Mouse (Mus musculus) CH12.LX (cell line): Measurements from ENCODE around the gene BC147527. TPM values are rescaled to one million over a fixed set of nuclear protein-coding genes. Genes with fewer than 3 reads are reported as not detected.
"Not testable (repeated sequence)": the region's sequence is repeated elsewhere in the genome, so short reads cannot be mapped to it uniquely, and the experiment has no call there.

ENCODE experiments used
- DNase-seq: peaks from one replicate; pipeline ENCODE4 v3.0.0-alpha.2; 2013; ENCODE audit errors: extremely low read depth
- H3K27ac ChIP-seq: 2 replicates; pipeline ENCODE4 v1.5.1; 2012; ENCODE audit warnings: low read depth, mild to moderate bottlenecking, control low read depth, moderate library complexity; ENCODE audit not compliant: insufficient read depth
- H3K27me3 ChIP-seq: replicated peaks from 2 replicates; pipeline ENCODE3; 2012; ENCODE audit warnings: inconsistent platforms
- H3K36me3 ChIP-seq, 2 experiments: replicated peaks in 1 of 2; 2 replicates each; pipeline versions ENCODE3 to v1.6.1; 2012; ENCODE audit warnings: inconsistent platforms in 1 of 2, low read length in 1 of 2, mild to moderate bottlenecking in 1 of 2, mixed read lengths in 1 of 2, moderate library complexity in 1 of 2; ENCODE audit not compliant: control insufficient read depth in 1 of 2, insufficient read depth in 1 of 2
- H3K4me1 ChIP-seq, 2 experiments: 2 replicates each; pipeline ENCODE4 v1.6.1; 2012; ENCODE audit warnings: inconsistent platforms in 1 of 2, moderate library complexity in 1 of 2; ENCODE audit not compliant: insufficient read depth in 2 of 2, control insufficient read depth in 1 of 2
- H3K4me2 ChIP-seq: 2 replicates; pipeline ENCODE4 v1.6.1; 2012; ENCODE audit warnings: low read depth, mild to moderate bottlenecking, control low read depth; ENCODE audit not compliant: poor library complexity, insufficient read depth, severe bottlenecking
- H3K4me3 ChIP-seq, 3 experiments: fragments of 150-350 bp in 1 of 3; sonication (generic) in 1 of 3; replicated peaks in 1 of 3; 2 replicates each; pipeline versions ENCODE3 to v1.5.1; 2011 to 2012; ENCODE audit warnings: low read depth in 2 of 3, low read length in 2 of 3, mild to moderate bottlenecking in 2 of 3, moderate library complexity in 2 of 3, control low read depth in 1 of 3, improper control_type of control experiment in 1 of 3, inconsistent platforms in 1 of 3, mixed read lengths in 1 of 3; ENCODE audit not compliant: poor library complexity in 1 of 3
- H3K79me2 ChIP-seq: replicated peaks from 2 replicates; pipeline ENCODE4 v1.6.1; 2012; ENCODE audit warnings: mild to moderate bottlenecking, moderate library complexity; ENCODE audit not compliant: control insufficient read depth, poor library complexity, insufficient read depth, severe bottlenecking; ENCODE audit errors: extremely low read depth
- H3K9ac ChIP-seq: 2 replicates; pipeline ENCODE4 v1.6.1; 2012; ENCODE audit warnings: low read depth, mild to moderate bottlenecking, control low read depth, moderate library complexity; ENCODE audit not compliant: insufficient read depth
- H3K9me3 ChIP-seq: replicated peaks from 2 replicates; pipeline ENCODE3; 2012; ENCODE audit warnings: low read length, inconsistent platforms, mixed read lengths
- BHLHE40 ChIP-seq: IDR thresholded peaks from 2 replicates; pipeline ENCODE4 v1.6.1; 2011; ENCODE audit warnings: mild to moderate bottlenecking, low read depth, low read length, improper control_type of control experiment
- CHD1 ChIP-seq: IDR thresholded peaks from 2 replicates; pipeline ENCODE4 v1.6.1; 2012; ENCODE audit warnings: low read depth, low read length, improper control_type of control experiment, inconsistent platforms
- CHD2 ChIP-seq: IDR thresholded peaks from 2 replicates; pipeline ENCODE4 v1.6.1; 2011; ENCODE audit warnings: low read length, improper control_type of control experiment
- ELF1 ChIP-seq: IDR thresholded peaks from 2 replicates; pipeline ENCODE4 v1.6.1; 2014; ENCODE audit warnings: low read depth, mild to moderate bottlenecking, inconsistent platforms, low read length, improper control_type of control experiment
- EP300 ChIP-seq: IDR thresholded peaks from 2 replicates; pipeline ENCODE4 v1.6.1; 2011; ENCODE audit warnings: low read length, improper control_type of control experiment
- ETS1 ChIP-seq: conservative IDR thresholded peaks from 2 replicates; pipeline ENCODE4 v1.6.1; 2012; ENCODE audit warnings: low read depth, mild to moderate bottlenecking, inconsistent platforms, low read length, improper control_type of control experiment, moderate library complexity
- MAFK ChIP-seq: IDR thresholded peaks from 2 replicates; pipeline ENCODE4 v1.6.1; 2011; ENCODE audit warnings: low read length, improper control_type of control experiment; ENCODE audit not compliant: insufficient replicate concordance
- MAX ChIP-seq: IDR thresholded peaks from 2 replicates; pipeline ENCODE4 v1.6.1; 2011; ENCODE audit warnings: low read length, improper control_type of control experiment
- MAZ ChIP-seq: IDR thresholded peaks from 2 replicates; pipeline ENCODE4 v1.6.1; 2012; ENCODE audit warnings: low read depth, mild to moderate bottlenecking, inconsistent platforms, low read length, improper control_type of control experiment, moderate library complexity
- MEF2A ChIP-seq: IDR thresholded peaks from 2 replicates; pipeline ENCODE4 v1.6.1; 2014; ENCODE audit warnings: low read depth, mild to moderate bottlenecking, inconsistent platforms, low read length, improper control_type of control experiment, borderline replicate concordance
- MXI1 ChIP-seq: IDR thresholded peaks from 2 replicates; pipeline ENCODE4 v1.6.1; 2011; ENCODE audit warnings: mild to moderate bottlenecking, low read depth, low read length, improper control_type of control experiment
- MYC ChIP-seq: IDR thresholded peaks from 2 replicates; pipeline ENCODE4 v1.6.1; 2011; ENCODE audit warnings: low read depth, mild to moderate bottlenecking, improper control_type of control experiment, low read length
- POLR2A ChIP-seq: IDR thresholded peaks from 2 replicates; pipeline ENCODE4 v1.6.1; 2011; ENCODE audit warnings: low read depth, mild to moderate bottlenecking, improper control_type of control experiment, low read length
- RCOR1 ChIP-seq: conservative IDR thresholded peaks from 2 replicates; pipeline ENCODE4 v1.6.1; 2012; ENCODE audit warnings: low read depth, mild to moderate bottlenecking, inconsistent platforms, low read length, improper control_type of control experiment
- SIN3A ChIP-seq: IDR thresholded peaks from 2 replicates; pipeline ENCODE4 v1.6.1; 2012; ENCODE audit warnings: low read length, improper control_type of control experiment, inconsistent platforms
- SMC3 ChIP-seq: IDR thresholded peaks from 2 replicates; pipeline ENCODE4 v1.6.1; 2011; ENCODE audit warnings: low read depth, low read length, improper control_type of control experiment
- TBP ChIP-seq: conservative IDR thresholded peaks from 2 replicates; pipeline ENCODE4 v1.6.1; 2011; ENCODE audit warnings: low read depth, low read length, improper control_type of control experiment
- TCF12 ChIP-seq: IDR thresholded peaks from 2 replicates; pipeline ENCODE4 v1.6.1; 2014; ENCODE audit warnings: low read depth, mild to moderate bottlenecking, inconsistent platforms, low read length, improper control_type of control experiment
- UBTF ChIP-seq: IDR thresholded peaks from 2 replicates; pipeline ENCODE4 v1.6.1; 2012; ENCODE audit warnings: low read depth, mild to moderate bottlenecking, inconsistent platforms, low read length, improper control_type of control experiment, moderate library complexity
- ZNF384 ChIP-seq: IDR thresholded peaks from 2 replicates; pipeline ENCODE4 v1.6.1; 2012; ENCODE audit warnings: low read depth, low read length, improper control_type of control experiment, inconsistent platforms
- dilution Hi-C: fragments of 300-500 bp; cut with MboI; formaldehyde crosslinking; loops from 2 replicates; pipeline ENCODE4 v1.14.3; 2020; ENCODE audit warnings: low sequenced_read_pairs; ENCODE audit not compliant: extremely low pct_unique_long_range_greater_than_20kb, extremely low pct_ligation_motif_present
- in situ Hi-C: fragments of 300-500 bp; cut with MboI; formaldehyde crosslinking; loops from 3 replicates; pipeline ENCODE4 v1.14.3; 2019; ENCODE audit warnings: low sequenced_read_pairs, low pct_ligation_motif_present, low pct_unique_long_range_greater_than_20kb, mixed read lengths
- polyA plus RNA-seq: library from polyadenylated mRNA; unstranded; fragments of >175 nt; gene quantifications from 2 replicates; pipeline ENCODE4 v1.2.1, GENCODE M21; 2012; ENCODE audit warnings: low read depth; ENCODE audit not compliant: insufficient read length
- total RNA-seq, 2 experiments: library from RNA; depleted of rRNA; stranded (reverse); fragments of 300-350 nt in 1 of 2; fragments of >200 nt in 1 of 2; gene quantifications; 2 replicates each; pipeline ENCODE4 v1.2.3; 2012 to 2014

Gene BC147527
- 17.2 and 22.4 TPM in 2 replicates for total RNA-seq (2012; rRNA removed)
- total RNA-seq (2014; rRNA removed): 55.8 and 65.9 TPM in 2 replicates
- polyA plus RNA-seq: 33.6 and 50.1 TPM in 2 replicates

- Histone ChIP-seq H3K9ac (peak within 1 kb of the TSS; percentile 75), H3K36me3 (peaks cover 0 to 5% of the 10 kb centered on the region in 2 experiments), H3K79me2 (peaks cover 11% of the 10 kb centered on the region), H3K4me2 (peak within 1 kb of the TSS; percentile 94), H3K4me1 (peaks cover 11 to 22% of the 10 kb centered on the region in 2 experiments), H3K4me3 (peak within 1 kb of the TSS; percentile 54 to 60 (median 57)), H3K9me3 (no peaks in the 10 kb centered on the region), H3K27ac (peak within 1 kb of the TSS; percentile 88), H3K27me3 (no peaks in the 10 kb centered on the region)
- dilution Hi-C loops (no loop called here), in situ Hi-C loops (no loop called here)
- no peak for TF ChIP-seq UBTF
- no peak for TF ChIP-seq RCOR1
- peak; percentile 57; the same call in 1 of the 2 replicates for TF ChIP-seq MYC
- TF ChIP-seq BHLHE40: peak; percentile 38; the same call in 1 of the 2 replicates
- TF ChIP-seq SMC3: peak; percentile 17; the same call in 1 of the 2 replicates
- TF ChIP-seq POLR2A: no peak
- TF ChIP-seq MAX: no peak
- TF ChIP-seq TCF12: 0 out of 2 replicates have a peak, but pooled peaks have one; percentile 53
- TF ChIP-seq SIN3A: peak; percentile 40; the same call in 1 of the 2 replicates
- TF ChIP-seq EP300: peak; percentile 37; the same call in 1 of the 2 replicates
- no peak for TF ChIP-seq MAZ
- no peak for TF ChIP-seq CHD1
- TF ChIP-seq TBP: 0 out of 2 replicates have a peak, but pooled peaks have one; percentile 42
- TF ChIP-seq ELF1: peak; percentile 33; the same call in 1 of the 2 replicates
- peak; percentile 85 for TF ChIP-seq CHD2
- 0 out of 2 replicates have a peak, but pooled peaks have one; percentile 19 for TF ChIP-seq MAFK
- TF ChIP-seq MXI1: no peak
- TF ChIP-seq ZNF384: peak; percentile 22; the same call in 1 of the 2 replicates
- TF ChIP-seq ETS1: peak; percentile 58
- TF ChIP-seq MEF2A: peak; percentile 55; the same call in 1 of the 2 replicates
- DNase-seq: peak; percentile 81
Observed at GRCm38 (mm10) chr13:120299991-120300442, at the start of gene BC147527. TSS of gene BC147527 (plus strand) at chr13:120300392.

GRCm38 (mm10) chr13:120251208-120251924 is 48.8 kb upstream of the BC147527 start:
- H3K79me2 ChIP-seq, H3K27me3 ChIP-seq, dilution Hi-C loops, H3K9ac ChIP-seq, in situ Hi-C loops, H3K4me1 ChIP-seq, H3K4me3 ChIP-seq, H3K36me3 ChIP-seq, H3K27ac ChIP-seq, H3K9me3 ChIP-seq, H3K4me2 ChIP-seq, DNase-seq: not testable (repeated sequence)
